Mouse (Mus musculus): Measurements from ENCODE around the gene Sf3b4. TPM values are rescaled to one million over a fixed set of nuclear protein-coding genes. Genes with fewer than 3 reads are reported as not detected.
"Not testable (repeated sequence)": the region's sequence is repeated elsewhere in the genome, so short reads cannot be mapped to it uniquely, and the experiment has no call there.

The Sf3b4 gene
- polyA plus RNA-seq, 1 experiment from 2014 or later = 135 TPM

DNA sequence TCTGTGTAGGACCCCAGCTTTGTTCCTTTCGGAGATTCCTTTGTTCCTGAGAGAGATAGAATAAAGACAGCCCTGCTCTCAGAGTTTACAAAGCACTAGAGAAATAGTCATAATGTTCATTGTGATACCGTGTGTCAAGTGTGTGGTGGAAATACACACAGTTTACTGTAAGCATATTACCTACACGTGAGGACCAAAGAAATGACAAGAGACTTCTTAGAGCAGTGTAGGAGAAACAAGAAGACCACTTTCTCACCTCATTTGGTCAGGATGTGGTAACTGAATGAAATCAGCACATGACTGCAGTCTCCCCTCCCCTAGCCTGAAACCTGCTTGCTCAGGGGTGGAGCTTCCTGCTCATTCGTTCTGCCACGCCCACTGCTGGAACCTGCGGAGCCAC lies 26.0 kb downstream of the Sf3b4 start:
- peak overlapping the region; percentile 75 for H3K27ac ChIP-seq
- peak; percentile 56; the same call in 1 of the 2 replicates for ATAC-seq (ENCODE audit: insufficient read depth, low FRiP score, low read depth)

DNA sequence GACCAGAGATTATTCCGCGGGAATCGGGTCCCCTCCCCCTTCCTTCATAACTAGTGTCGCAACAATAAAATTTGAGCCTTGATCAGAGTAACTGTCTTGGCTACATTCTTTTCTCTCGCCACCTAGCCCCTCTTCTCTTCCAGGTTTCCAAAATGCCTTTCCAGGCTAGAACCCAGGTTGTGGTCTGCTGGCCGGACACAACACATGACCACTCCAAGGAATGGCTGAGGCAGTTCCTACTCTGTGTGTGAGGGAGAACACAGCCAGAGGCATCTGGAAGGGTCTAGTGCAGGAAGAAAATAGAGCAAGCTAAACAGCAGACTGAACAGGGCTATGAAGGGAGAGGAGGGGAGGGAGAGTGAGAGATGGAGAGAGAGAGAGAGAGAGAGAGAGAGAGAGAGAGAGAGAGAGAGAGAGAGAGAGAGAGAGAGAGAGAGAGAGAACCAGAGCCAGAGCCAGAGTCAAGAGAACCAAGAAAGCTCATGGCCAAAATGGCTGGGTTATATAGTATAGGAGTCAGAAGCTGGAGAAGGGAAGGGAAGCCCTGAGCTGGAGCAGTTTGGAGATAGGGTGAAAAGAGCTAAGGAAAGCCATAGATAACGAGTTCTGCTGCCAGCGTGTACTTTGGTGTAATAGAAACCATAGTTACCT lies 26.6 kb downstream of the Sf3b4 start:
- not testable (repeated sequence) for H3K27ac ChIP-seq; ATAC-seq (ENCODE audit: insufficient read depth, low FRiP score, low read depth); H3K4me3 ChIP-seq (replicated peaks); H3K9me3 ChIP-seq; H3K4me1 ChIP-seq; H3K4me2 ChIP-seq; H3K9ac ChIP-seq; H3K27me3 ChIP-seq (replicated peaks); H3K36me3 ChIP-seq
- WGBS = 26% methylated on average over 8 of the region's 8 CpGs

More for the DNA sequence above, 26.0 kb downstream of the Sf3b4 start:
- 6% methylated on average over 6 of the region's 6 CpGs for WGBS
- Histone ChIP-seq H3K4me3 (replicated peaks) (peak overlapping the region; percentile 77), H3K9ac (no peak overlapping the region), H3K27me3 (replicated peaks) (no peaks in the 10 kb centered on the region), H3K4me1 (0 out of 2 replicates have a peak, but pooled peaks cover 9% of the 10 kb centered on the region), H3K9me3 (no peaks in the 10 kb centered on the region), H3K36me3 (no peaks in the 10 kb centered on the region), H3K4me2 (peak overlapping the region; percentile 100)

DNA sequence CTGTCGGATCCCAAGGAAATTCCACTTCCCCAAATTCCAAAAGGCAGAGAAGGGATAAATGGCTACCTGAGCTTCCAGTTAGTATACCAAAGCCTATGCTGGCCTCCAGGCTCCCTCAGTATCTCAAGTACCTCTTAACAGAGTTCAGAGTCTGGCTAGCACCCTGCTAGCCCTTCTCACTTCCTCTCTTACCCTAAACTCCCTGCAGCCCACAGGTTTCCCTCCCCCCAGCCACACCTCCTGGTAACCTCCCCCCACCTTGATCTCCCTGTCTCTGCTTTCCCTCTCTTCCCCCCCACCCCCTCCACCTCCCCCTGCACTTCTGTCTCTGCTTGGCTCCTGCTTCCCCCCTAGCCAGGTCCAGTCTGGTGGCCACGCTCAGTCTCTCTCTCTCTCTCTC lies 27.6 kb downstream of the Sf3b4 start:
- H3K9me3 ChIP-seq = no peaks in the 10 kb centered on the region
- 0 out of 2 replicates have a peak, but pooled peaks cover 9% of the 10 kb centered on the region for H3K4me1 ChIP-seq
- H3K27ac ChIP-seq = no peak overlapping the region
- no peaks in the 10 kb centered on the region for H3K27me3 ChIP-seq (replicated peaks)
- ATAC-seq (ENCODE audit: insufficient read depth, low FRiP score, low read depth) = no peak
- no peak overlapping the region for H3K4me2 ChIP-seq
- H3K9ac ChIP-seq = no peak overlapping the region
- WGBS = 62% methylated on average over 2 of the region's 2 CpGs
- H3K4me3 ChIP-seq (replicated peaks) = no peak overlapping the region
- H3K36me3 ChIP-seq = no peaks in the 10 kb centered on the region

DNA sequence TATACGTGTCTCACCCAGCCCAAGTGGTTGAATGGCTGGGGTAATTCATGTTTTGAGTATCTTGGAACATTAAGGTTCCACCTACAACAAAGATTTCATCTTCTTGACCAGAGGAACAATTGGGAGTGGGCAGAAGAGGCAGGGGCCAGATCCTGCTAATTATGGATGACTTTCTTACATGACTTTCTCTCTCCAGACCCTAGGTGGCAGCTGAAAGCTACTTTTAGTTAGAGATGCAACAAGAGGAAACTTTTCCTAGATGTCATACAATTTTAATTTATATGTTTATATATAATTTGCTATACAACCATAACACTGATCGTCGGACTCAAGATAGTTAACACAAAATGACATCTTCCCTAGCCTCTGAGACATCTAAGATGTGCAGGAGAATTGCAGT lies 35.7 kb downstream of the Sf3b4 start:
- Histone ChIP-seq H3K27ac (no peak overlapping the region), H3K36me3 (no peaks in the 10 kb centered on the region), H3K4me1 (no peaks in the 10 kb centered on the region), H3K4me3 (replicated peaks) (no peak overlapping the region), H3K9ac (no peak overlapping the region), H3K4me2 (no peak overlapping the region), H3K9me3 (no peaks in the 10 kb centered on the region), H3K27me3 (replicated peaks) (no peaks in the 10 kb centered on the region)
- 69% methylated on average over 3 of the region's 3 CpGs for WGBS
- ATAC-seq (ENCODE audit: insufficient read depth, low FRiP score, low read depth) = no peak

DNA sequence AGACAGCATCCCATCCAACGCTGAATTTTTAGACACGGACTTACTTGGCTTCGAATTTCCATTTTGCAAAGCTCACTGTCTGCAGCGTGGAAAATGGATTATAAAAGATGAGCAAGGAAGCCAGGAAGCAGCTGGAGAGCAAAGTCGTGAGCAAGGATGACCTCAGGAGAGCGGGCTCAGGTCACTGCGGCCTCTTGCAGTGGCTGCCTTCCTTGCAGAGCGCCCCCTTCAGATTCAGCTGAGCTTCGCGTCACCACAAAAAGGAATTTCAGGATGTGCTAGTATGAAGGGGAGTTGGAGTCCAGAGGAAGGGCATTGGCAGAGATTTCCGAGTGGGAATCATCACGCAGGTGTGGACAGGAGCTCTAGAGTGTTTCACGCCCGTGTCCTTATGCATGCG lies 37.1 kb downstream of the Sf3b4 start:
- 0 out of 2 replicates have a peak, but pooled peaks have one; percentile 27 for ATAC-seq (ENCODE audit: insufficient read depth, low FRiP score, low read depth)
- Histone ChIP-seq H3K9me3 (no peaks in the 10 kb centered on the region), H3K36me3 (no peaks in the 10 kb centered on the region), H3K27me3 (replicated peaks) (no peaks in the 10 kb centered on the region), H3K27ac (no peak overlapping the region), H3K9ac (no peak overlapping the region), H3K4me2 (no peak overlapping the region), H3K4me1 (no peaks in the 10 kb centered on the region), H3K4me3 (replicated peaks) (no peak overlapping the region)
- 22% methylated on average over 15 of the region's 15 CpGs for WGBS

DNA sequence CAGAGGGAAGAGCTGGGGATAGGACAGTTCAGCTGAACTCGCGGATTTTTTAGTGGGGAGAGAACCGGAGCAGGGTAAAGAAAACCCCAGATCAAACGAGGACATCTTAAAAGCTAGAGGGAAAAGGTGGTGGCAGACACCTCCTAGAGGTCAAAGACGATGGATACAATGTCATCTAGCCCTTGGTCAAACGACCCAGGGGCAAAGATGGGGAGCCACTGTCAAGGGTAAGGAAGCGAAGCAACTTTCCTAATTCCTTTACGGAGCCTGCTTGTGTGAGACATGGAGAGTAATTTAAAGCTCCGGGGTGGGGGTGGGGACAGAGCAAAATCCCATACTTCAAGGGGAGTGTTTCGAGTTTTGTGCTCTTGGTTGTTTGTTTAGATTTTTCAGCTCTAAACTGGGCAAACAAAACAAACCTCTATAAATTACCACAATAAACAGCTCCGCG lies 47.1 kb downstream of the Sf3b4 start:
- Histone ChIP-seq H3K9ac (peak overlapping the region; percentile 58), H3K4me2 (peak overlapping the region; percentile 74), H3K27ac (peak overlapping the region; percentile 98), H3K27me3 (replicated peaks) (no peaks in the 10 kb centered on the region), H3K4me3 (replicated peaks) (peak overlapping the region; percentile 64), H3K36me3 (no peaks in the 10 kb centered on the region), H3K4me1 (peaks cover 6% of the 10 kb centered on the region; the same call in 1 of the 2 replicates), H3K9me3 (no peaks in the 10 kb centered on the region)
- under 1% methylated on average over 12 of the region's 12 CpGs for WGBS
- ATAC-seq (ENCODE audit: insufficient read depth, low FRiP score, low read depth) = no peak

DNA sequence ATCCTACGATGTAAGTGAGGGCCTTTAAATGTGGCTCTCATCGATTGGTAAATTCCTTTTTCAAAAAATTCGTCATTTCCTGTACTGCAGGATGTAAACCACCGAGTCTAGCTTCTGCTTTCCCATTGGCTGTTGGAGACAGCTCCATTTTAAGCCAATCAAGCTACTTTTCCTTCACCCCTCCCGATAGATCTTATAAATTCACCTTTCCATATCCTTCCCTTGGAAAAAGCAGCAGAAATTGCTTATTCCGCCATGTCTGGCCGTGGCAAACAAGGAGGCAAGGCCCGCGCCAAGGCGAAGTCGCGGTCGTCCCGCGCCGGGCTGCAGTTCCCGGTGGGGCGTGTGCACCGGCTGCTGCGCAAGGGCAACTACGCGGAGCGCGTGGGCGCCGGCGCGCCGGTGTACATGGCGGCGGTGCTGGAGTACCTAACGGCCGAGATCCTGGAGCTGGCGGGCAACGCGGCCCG lies 47.6 kb downstream of the Sf3b4 start, which contains the start of the genes Bola1 and Hist2h2ab:
Gene Bola1, minus strand, starts transcription at position 49 of the 470 bp plus-strand sequence.
Gene Hist2h2ab, plus strand, starts transcription at position 205 of the 470 bp plus-strand sequence.
- H3K9me3 ChIP-seq = no peaks in the 10 kb centered on the region
- peak within 1 kb of the TSS; percentile 85 for H3K9ac ChIP-seq
- H3K27me3 ChIP-seq (replicated peaks) = no peaks in the 10 kb centered on the region
- H3K4me3 ChIP-seq (replicated peaks) = peak within 1 kb of the TSS; percentile 64
- peak within 1 kb of the TSS; percentile 98 for H3K27ac ChIP-seq
- peak; percentile 75 for ATAC-seq (ENCODE audit: insufficient read depth, low FRiP score, low read depth)
- H3K4me2 ChIP-seq = peak within 1 kb of the TSS; percentile 74
- peaks cover 6% of the 10 kb centered on the region; the same call in 1 of the 2 replicates for H3K4me1 ChIP-seq
- WGBS = under 1% methylated on average over 37 of the region's 37 CpGs
- no peaks in the 10 kb centered on the region for H3K36me3 ChIP-seq

DNA sequence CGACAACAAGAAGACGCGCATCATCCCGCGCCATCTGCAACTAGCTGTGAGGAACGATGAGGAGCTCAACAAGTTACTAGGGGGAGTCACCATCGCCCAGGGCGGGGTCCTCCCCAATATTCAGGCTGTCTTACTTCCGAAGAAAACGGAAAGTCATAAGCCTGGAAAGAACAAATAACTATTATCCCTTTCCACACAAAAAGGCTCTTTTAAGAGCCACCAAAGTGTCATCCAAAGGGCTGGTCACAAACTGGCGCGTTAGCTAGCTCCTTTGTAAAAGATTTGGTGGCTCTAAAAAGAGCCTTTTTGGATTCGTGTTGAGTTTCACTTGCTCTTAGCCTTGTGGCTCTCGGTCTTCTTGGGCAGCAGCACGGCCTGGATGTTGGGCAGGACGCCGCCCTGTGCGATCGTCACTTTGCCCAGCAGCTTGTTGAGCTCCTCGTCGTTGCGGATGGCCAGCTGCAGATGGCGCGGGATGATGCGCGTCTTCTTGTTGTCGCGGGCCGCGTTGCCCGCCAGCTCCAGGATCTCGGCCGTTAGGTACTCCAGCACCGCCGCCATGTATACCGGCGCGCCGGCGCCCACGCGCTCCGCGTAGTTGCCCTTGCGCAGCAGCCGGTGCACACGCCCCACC lies 48.1 kb downstream of the Sf3b4 start:
- peak overlapping the region; percentile 98 for H3K27ac ChIP-seq
- H3K4me3 ChIP-seq (replicated peaks) = peak overlapping the region; percentile 64
- ATAC-seq (ENCODE audit: insufficient read depth, low FRiP score, low read depth); H3K4me1 ChIP-seq; H3K9me3 ChIP-seq; H3K36me3 ChIP-seq; H3K27me3 ChIP-seq (replicated peaks): not testable (repeated sequence)
- peak overlapping the region; percentile 85 for H3K9ac ChIP-seq
- WGBS = under 1% methylated on average over 28 of the region's 47 CpGs
- H3K4me2 ChIP-seq = peak overlapping the region; percentile 74

DNA sequence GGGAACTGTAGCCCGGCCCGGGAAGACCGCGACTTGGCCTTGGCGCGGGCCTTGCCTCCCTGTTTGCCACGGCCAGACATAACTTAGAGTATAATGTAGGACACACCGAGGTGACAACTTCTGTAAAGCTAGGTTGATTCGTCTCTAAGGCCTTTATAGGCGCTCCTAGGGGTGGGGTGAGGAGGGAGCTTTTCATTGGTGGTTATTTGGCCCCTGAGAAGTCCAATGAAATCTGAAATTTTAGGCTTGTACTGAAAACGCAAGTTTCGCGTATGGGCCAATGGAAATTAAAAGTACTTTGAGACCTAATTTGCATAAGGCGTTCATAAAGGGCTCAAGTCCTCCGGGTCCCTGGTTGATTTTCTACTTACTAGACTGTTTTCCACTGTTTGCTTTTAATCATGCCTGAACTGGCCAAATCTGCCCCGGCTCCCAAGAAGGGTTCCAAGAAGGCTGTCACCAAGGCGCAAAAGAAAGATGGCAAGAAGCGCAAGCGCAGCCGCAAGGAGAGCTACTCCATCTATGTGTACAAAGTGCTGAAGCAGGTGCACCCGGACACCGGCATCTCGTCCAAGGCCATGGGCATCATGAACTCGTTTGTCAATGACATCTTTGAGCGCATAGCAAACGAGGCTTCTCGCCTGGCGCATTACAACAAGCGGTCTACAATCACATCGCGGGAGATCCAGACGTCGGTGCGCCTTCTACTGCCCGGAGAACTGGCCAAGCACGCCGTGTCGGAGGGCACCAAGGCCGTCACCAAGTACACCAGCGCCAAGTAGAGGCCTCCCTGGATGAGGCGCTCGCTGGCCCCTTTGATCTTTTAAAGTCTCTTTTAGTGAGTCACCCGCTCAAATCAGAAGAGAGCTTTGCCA lies 48.9 kb downstream of the Sf3b4 start, which contains the start of the genes Hist2h2ac and Hist2h2be:
Gene Hist2h2ac, minus strand, starts transcription at position 116 of the 875 bp plus-strand sequence.
Gene Hist2h2be, plus strand, starts transcription at position 355 of the 875 bp plus-strand sequence.
- H3K27me3 ChIP-seq (replicated peaks) = no peaks in the 10 kb centered on the region
- H3K4me2 ChIP-seq = peak within 1 kb of the TSS; percentile 74
- peak within 1 kb of the TSS; percentile 98 for H3K27ac ChIP-seq
- peak; percentile 94 for ATAC-seq (ENCODE audit: insufficient read depth, low FRiP score, low read depth)
- H3K36me3 ChIP-seq = no peaks in the 10 kb centered on the region
- H3K4me3 ChIP-seq (replicated peaks) = peak within 1 kb of the TSS; percentile 64
- peak within 1 kb of the TSS; percentile 85 for H3K9ac ChIP-seq
- no peaks in the 10 kb centered on the region for H3K9me3 ChIP-seq
- H3K4me1 ChIP-seq = peaks cover 6% of the 10 kb centered on the region; the same call in 1 of the 2 replicates
- WGBS = under 1% methylated on average over 43 of the region's 43 CpGs

DNA sequence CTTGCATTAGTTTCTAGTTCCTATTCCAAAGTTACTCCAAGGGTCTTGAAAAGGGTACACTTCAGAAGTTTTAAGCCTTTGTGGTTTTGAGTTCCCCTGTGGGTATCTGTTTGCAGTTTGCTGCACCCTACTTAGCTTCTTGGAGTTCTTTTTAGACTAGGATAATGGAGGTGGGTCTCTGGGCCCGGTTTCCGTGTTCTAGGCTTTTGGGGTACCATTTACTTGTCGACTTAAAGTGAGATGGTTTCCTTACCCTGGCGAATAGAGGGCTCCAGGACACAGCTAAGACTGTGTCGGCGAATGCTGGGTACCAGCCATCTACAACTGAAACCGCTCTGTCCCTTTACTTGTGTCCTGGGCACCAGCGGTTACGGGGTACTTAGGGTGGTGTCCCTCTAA lies 49.5 kb downstream of the Sf3b4 start:
- H3K9me3 ChIP-seq = no peaks in the 10 kb centered on the region
- H3K27me3 ChIP-seq (replicated peaks) = no peaks in the 10 kb centered on the region
- H3K4me3 ChIP-seq (replicated peaks) = peak overlapping the region; percentile 64
- ATAC-seq (ENCODE audit: insufficient read depth, low FRiP score, low read depth) = no peak
- WGBS = 26% methylated on average over 9 of the region's 9 CpGs
- peak overlapping the region; percentile 74 for H3K4me2 ChIP-seq
- peak overlapping the region; percentile 98 for H3K27ac ChIP-seq
- H3K4me1 ChIP-seq = peaks cover 6% of the 10 kb centered on the region; the same call in 1 of the 2 replicates
- H3K9ac ChIP-seq = peak overlapping the region; percentile 46; the same call in 1 of the 2 replicates
- no peaks in the 10 kb centered on the region for H3K36me3 ChIP-seq

DNA sequence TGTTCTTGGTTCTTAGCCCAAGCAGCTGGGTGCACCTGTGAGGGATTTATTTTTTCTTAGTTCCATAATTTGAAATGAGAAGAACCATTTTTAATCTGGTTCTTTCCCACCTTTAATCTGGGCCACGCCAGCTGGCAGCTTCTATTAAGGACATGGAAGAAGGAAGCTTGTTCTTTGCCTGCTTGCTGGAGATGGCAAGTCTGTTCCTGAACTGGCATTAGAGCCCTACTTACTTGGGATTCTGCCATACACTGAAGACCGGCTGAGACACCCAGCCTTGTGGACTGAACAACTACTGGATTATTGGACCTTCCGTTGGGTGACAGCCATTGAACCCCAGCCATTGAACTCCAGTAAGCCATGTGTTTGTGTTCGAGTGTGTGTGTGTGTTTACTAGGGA lies 50.6 kb downstream of the Sf3b4 start:
- no peaks in the 10 kb centered on the region for H3K36me3 ChIP-seq
- H3K9ac ChIP-seq = no peak overlapping the region
- H3K4me3 ChIP-seq (replicated peaks) = no peak overlapping the region
- H3K9me3 ChIP-seq = no peaks in the 10 kb centered on the region
- WGBS = 87% methylated on average over 4 of the region's 4 CpGs
- peaks cover 6% of the 10 kb centered on the region; the same call in 1 of the 2 replicates for H3K4me1 ChIP-seq
- H3K27me3 ChIP-seq (replicated peaks) = no peaks in the 10 kb centered on the region
- H3K27ac ChIP-seq = no peak overlapping the region
- H3K4me2 ChIP-seq = peak overlapping the region; percentile 74
- ATAC-seq (ENCODE audit: insufficient read depth, low FRiP score, low read depth) = no peak
